Mouse (Mus musculus) forebrain, embryonic 14.5 days (tissue): ENCODE data around the gene Scarf2. TPM values are rescaled to one million over a fixed set of nuclear protein-coding genes. Genes with fewer than 3 reads are reported as not detected.

Experiments used
- ATAC-seq: fragments of 200-750 bp; cut with Nextera tagmentation; 2 replicates; pipeline ENCODE4 v1.8.0; 2017; ENCODE audit warnings: mild to moderate bottlenecking, moderate library complexity
- DNase-seq: peaks from one replicate; pipeline ENCODE4 v3.0.0-alpha.2; 2015; ENCODE audit warnings: low spot score
- H3K27ac ChIP-seq: fragments of 300-500 bp; sonication (generic); 2 replicates; pipeline ENCODE4 v1.5.1; 2014; ENCODE audit warnings: low read depth, mild to moderate bottlenecking, control low read depth, low read length, moderate library complexity
- H3K27me3 ChIP-seq: fragments of 300-500 bp; sonication (generic); replicated peaks from 2 replicates; pipeline ENCODE4 v1.6.1; 2014; ENCODE audit warnings: low read length, control low read depth, mixed read lengths; ENCODE audit not compliant: control insufficient read depth, insufficient read depth
- H3K36me3 ChIP-seq: fragments of 300-500 bp; sonication (generic); 2 replicates; pipeline ENCODE4 v1.6.1; 2014; ENCODE audit warnings: low read length, control low read depth; ENCODE audit not compliant: control insufficient read depth, insufficient read depth
- H3K4me1 ChIP-seq: fragments of 300-500 bp; sonication (generic); 2 replicates; pipeline ENCODE4 v1.6.1; 2014; ENCODE audit warnings: antibody characterized with exemption, low read length, control low read depth; ENCODE audit not compliant: control insufficient read depth, insufficient read depth
- H3K4me2 ChIP-seq: fragments of 300-500 bp; sonication (generic); 2 replicates; pipeline ENCODE4 v1.6.1; 2014; ENCODE audit warnings: mild to moderate bottlenecking, control low read depth, low read length
- H3K4me3 ChIP-seq: fragments of 300-500 bp; sonication (generic); 2 replicates; pipeline ENCODE4 v1.5.1; 2014; ENCODE audit warnings: low read depth, low read length, control low read depth
- H3K9ac ChIP-seq: fragments of 300-500 bp; sonication (generic); 2 replicates; pipeline ENCODE4 v1.6.1; 2014; ENCODE audit warnings: mild to moderate bottlenecking, low read length, control low read depth, moderate library complexity
- H3K9me3 ChIP-seq: fragments of 300-500 bp; sonication (generic); replicated peaks from 2 replicates; pipeline ENCODE4 v1.6.1; 2016; ENCODE audit warnings: low read length, control low read depth, mixed read lengths; ENCODE audit not compliant: control insufficient read depth
- WGBS: fragments of 180-500 bp; shearing (Covaris S2); extraction: QIAGEN DNeasy Blood & Tissue Kit; methylation state at CpG from one replicate; pipeline ENCODE4 v1.1.7; 2014; 5-methylcytosine and 5-hydroxymethylcytosine counted together
- polyA plus RNA-seq: library from polyadenylated mRNA; unstranded; fragments of >200 nt; fragmentation: Nextera tagmentation; extraction: Ambion mirVana; gene quantifications from 2 replicates; pipeline ENCODE4 v1.2.1, GENCODE M21; 2014

The Scarf2 gene
- polyA plus RNA-seq, 1 experiment from 2014 or later, result 1.1 TPM

DNA sequence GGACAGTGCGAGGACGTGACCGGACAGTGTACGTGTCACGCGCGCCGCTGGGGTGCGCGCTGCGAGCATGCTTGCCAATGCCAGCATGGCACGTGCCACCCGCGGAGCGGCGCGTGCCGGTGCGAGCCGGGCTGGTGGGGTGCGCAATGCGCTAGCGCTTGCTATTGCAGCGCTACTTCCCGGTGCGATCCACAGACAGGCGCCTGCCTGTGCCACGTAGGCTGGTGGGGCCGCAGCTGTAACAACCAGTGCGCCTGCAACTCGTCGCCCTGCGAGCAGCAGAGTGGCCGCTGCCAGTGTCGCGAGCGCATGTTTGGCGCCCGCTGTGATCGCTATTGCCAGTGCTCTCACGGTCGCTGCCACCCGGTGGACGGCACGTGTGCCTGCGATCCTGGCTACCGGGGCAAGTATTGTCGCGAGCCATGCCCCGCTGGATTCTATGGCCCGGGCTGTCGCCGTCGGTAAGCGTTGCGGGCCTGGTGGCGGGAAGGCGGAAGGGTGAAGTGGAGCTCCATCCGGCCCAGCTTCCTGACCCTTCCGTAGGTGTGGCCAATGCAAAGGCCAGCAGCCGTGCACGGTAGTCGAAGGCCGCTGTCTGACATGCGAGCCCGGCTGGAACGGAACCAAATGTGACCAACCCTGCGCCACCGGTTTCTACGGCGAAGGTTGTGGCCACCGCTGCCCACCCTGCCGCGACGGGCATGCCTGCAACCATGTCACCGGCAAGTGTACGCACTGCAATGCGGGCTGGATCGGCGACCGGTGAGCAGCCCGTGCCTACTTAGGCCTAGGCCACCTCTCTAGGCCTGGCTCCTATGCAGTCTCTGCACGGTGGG lies 6.0 kb downstream of the Scarf2 start:
- Histone ChIP-seq H3K27ac (no peak overlapping the region), H3K9ac (peak overlapping the region; percentile 41), H3K9me3 (no peaks in the 10 kb centered on the region), H3K4me2 (peak overlapping the region; percentile 54), H3K4me3 (peak overlapping the region; percentile 30), H3K36me3 (no peaks in the 10 kb centered on the region), H3K27me3 (peaks cover 84% of the 10 kb centered on the region), H3K4me1 (peaks cover 34% of the 10 kb centered on the region)
- ATAC-seq (no peak), DNase-seq (peak; percentile 48)
- WGBS, result 2% methylated on average over 82 of the region's 83 CpGs

- ATAC-seq (no peak), DNase-seq (no peak)
- no peak overlapping the region for H3K27ac ChIP-seq
- peak overlapping the region; percentile 30 for H3K4me3 ChIP-seq
- 4% methylated on average over 33 of the region's 33 CpGs for WGBS
- H3K36me3 ChIP-seq, result no peaks in the 10 kb centered on the region
- peak overlapping the region; percentile 57 for H3K4me2 ChIP-seq
- peaks cover 28% of the 10 kb centered on the region for H3K4me1 ChIP-seq
- H3K9me3 ChIP-seq, result no peaks in the 10 kb centered on the region
- H3K9ac ChIP-seq, result peak overlapping the region; percentile 37
- H3K27me3 ChIP-seq, result peaks cover 76% of the 10 kb centered on the region
Measured at GRCm38 (mm10) chr16:17803675-17804448, 6.8 kb downstream of the Scarf2 start.

GRCm38 (mm10) chr16:17804449-17804912 lies 7.4 kb downstream of the Scarf2 start:
- Histone ChIP-seq H3K4me1 (peaks cover 28% of the 10 kb centered on the region), H3K4me3 (peak overlapping the region; percentile 30), H3K27ac (no peak overlapping the region), H3K9ac (peak overlapping the region; percentile 37), H3K9me3 (no peaks in the 10 kb centered on the region), H3K27me3 (peaks cover 70% of the 10 kb centered on the region), H3K36me3 (no peaks in the 10 kb centered on the region), H3K4me2 (peak overlapping the region; percentile 57)
- no peak for DNase-seq
- ATAC-seq, result no peak
- WGBS, result under 1% methylated on average over 33 of the region's 33 CpGs

DNA sequence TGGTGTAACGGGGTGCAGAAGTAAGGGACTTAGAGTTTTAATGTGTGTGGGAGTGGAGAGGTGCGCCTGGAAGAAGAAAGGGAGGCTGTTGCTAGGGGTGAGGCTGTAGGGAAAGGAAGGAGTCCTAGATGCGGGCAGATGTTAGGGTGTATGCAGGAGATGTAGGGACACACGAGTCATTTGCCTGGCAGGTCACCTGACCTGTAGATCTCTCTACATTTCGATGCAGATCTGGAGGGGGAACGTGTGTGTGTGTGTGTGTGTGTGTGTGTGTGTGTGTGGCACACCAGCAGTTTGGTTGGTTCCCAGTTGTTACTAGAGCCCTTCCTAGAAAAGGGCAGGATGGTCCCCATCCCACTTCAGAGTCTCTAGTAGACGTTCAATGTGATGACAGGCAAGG lies 7.9 kb downstream of the Scarf2 start:
- WGBS, result 6% methylated on average over 7 of the region's 7 CpGs
- Histone ChIP-seq H3K4me3 (peak overlapping the region; percentile 30), H3K4me2 (peak overlapping the region; percentile 57), H3K4me1 (peaks cover 31% of the 10 kb centered on the region), H3K27me3 (peaks cover 65% of the 10 kb centered on the region), H3K9me3 (no peaks in the 10 kb centered on the region), H3K36me3 (no peaks in the 10 kb centered on the region), H3K27ac (no peak overlapping the region), H3K9ac (peak overlapping the region; percentile 37; the same call in 1 of the 2 replicates)
- ATAC-seq (no peak), DNase-seq (no peak)

- peak; percentile 52 for ATAC-seq
- no peak for DNase-seq
- Histone ChIP-seq H3K27ac (peak overlapping the region; percentile 83), H3K36me3 (no peaks in the 10 kb centered on the region), H3K4me3 (peak overlapping the region; percentile 59), H3K27me3 (peaks cover 49% of the 10 kb centered on the region), H3K9me3 (no peaks in the 10 kb centered on the region), H3K4me2 (peak overlapping the region; percentile 98), H3K9ac (peak overlapping the region; percentile 82), H3K4me1 (peaks cover 33% of the 10 kb centered on the region)
- under 1% methylated on average over 39 of the region's 50 CpGs for WGBS
Measured at GRCm38 (mm10) chr16:17806581-17807191, 9.6 kb downstream of the Scarf2 start.

DNA sequence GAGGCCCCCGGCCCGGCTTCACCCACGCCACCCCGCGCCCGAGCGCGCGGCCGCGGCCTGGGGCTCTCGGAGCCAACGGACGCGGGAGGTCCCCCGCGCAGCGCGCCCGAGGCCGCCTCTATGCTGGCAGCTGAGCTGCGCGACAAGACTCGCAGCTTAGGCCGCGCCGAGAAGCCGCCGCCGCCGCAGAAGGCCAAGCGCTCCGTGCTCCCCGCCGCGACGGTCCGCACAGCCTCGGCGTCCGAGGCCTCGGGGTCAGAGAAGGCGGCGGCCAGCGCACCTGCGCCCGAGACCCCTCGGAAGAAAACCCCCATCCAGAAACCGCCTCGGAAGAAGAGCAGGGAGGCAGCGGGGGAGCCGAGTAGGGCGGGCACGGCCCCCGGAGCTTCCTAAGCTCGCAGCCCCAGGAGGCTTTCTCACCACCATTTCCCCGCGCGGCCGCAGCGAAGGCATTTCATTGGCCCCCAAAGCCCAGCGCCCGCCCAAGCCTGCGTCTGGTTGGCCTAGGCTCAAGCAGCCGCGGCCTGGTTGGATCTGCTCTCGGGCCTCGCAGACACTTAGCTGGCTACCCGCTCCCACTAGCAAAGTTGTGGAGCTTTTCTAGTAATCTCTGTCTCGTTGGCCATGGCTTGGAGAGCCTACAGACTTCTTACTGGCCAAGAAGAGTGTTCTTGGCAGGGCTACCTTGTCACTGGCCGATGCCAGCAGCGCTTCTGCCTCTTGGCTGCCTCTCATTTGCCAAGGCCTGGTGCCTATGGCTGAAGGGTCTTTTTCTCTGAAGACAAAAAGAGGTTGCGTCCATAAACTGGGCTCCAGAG lies 10.3 kb downstream of the Scarf2 start:
- Histone ChIP-seq H3K4me3 (peak overlapping the region; percentile 59), H3K36me3 (no peaks in the 10 kb centered on the region), H3K27ac (peak overlapping the region; percentile 83), H3K4me1 (peaks cover 32% of the 10 kb centered on the region), H3K9ac (peak overlapping the region; percentile 82), H3K9me3 (no peaks in the 10 kb centered on the region), H3K27me3 (peaks cover 42% of the 10 kb centered on the region), H3K4me2 (peak overlapping the region; percentile 98)
- 2% methylated on average over 59 of the region's 73 CpGs for WGBS
- peak; percentile 94 for ATAC-seq
- peak; percentile 96 for DNase-seq

DNA sequence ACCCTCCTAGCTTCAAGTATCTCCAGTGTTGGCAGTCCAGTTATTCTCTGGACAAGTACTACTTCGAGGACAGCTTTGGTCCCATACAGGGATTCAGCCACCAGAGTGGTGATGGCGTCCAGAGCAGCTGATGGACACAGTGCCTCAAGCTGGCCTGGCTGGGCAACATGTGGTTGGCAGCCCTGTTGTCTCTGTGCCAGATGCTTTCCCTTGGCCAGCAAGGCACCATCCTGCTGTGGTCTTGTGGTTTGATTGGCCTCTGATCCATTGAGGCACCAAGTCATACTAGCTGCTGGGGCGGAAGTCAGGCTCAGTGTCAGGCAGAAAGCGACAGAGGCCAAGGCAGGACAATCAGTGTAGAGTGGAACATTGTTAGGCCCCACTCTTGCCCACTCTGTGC lies 12.0 kb downstream of the Scarf2 start:
- no peak overlapping the region for H3K4me3 ChIP-seq
- WGBS, result 90% methylated on average over 4 of the region's 4 CpGs
- H3K4me1 ChIP-seq, result peaks cover 20% of the 10 kb centered on the region
- no peak overlapping the region for H3K4me2 ChIP-seq
- no peak overlapping the region for H3K9ac ChIP-seq
- no peak for ATAC-seq
- no peak for DNase-seq
- no peaks in the 10 kb centered on the region for H3K36me3 ChIP-seq
- H3K27me3 ChIP-seq, result peaks cover 33% of the 10 kb centered on the region
- no peak overlapping the region for H3K27ac ChIP-seq
- H3K9me3 ChIP-seq, result no peaks in the 10 kb centered on the region

DNA sequence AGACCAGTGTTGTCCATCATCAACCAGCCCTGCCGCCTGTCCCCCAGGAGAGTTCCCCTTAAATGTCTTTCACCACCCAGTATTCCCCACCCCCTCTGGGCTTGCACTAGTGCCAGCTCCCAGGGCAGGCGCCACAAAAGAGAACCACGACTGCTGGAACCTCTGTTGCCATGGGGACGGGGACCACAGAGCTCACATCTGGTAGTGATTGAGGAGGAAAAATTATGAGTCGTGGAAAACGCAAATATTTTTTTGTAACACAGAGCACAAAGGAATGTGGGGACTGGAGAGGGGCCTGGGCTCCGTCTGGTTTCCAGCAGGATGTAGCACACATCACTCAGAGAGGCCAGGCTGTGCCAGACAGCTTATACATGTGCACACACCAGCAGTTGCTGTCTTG lies 12.6 kb downstream of the Scarf2 start:
- Histone ChIP-seq H3K4me3 (no peak overlapping the region), H3K27me3 (peaks cover 27% of the 10 kb centered on the region), H3K36me3 (no peaks in the 10 kb centered on the region), H3K4me2 (no peak overlapping the region), H3K9me3 (no peaks in the 10 kb centered on the region), H3K9ac (0 out of 2 replicates have a peak overlapping the region, but pooled peaks have one; percentile 25), H3K27ac (peak overlapping the region; percentile 46; the same call in 1 of the 2 replicates), H3K4me1 (peaks cover 14% of the 10 kb centered on the region; the same call in 1 of the 2 replicates)
- WGBS, result 23% methylated on average over 7 of the region's 7 CpGs
- DNase-seq (peak; percentile 57), ATAC-seq (no peak)
